Mouse (Mus musculus): ENCODE measurements at regions not wholly inside any gene's neighbourhood (a gene's known extent, or its start where the extent isn't known, plus 50 kb on each side); places are given as distances from the start of the nearest gene placed in this dataset.

DNA sequence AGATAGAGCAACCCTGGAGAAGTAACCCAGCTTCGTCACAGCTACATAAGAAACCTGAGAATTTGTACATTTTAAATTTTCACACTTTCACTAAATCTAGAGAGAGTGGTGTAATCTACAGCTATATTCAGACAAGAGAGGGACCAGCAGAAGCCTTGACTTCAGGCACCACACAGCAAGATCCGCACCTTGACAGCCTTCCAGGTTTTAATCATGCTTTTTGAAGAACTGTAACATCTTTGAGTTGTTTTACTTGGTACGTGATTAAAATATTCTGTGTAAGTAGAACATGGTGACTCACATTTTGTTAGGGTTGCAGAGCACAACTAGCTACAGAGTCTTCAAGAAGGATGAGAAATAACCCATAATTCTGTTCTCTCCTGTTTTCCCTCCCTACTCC, 97.6 kb upstream of the Trp63 start:
- TF ChIP-seq CTCF (IDR thresholded peaks at IDR 0.05; ENCODE audit: borderline replicate concordance, extremely low read depth, insufficient read depth, insufficient read length) (no peak), POLR2A (IDR thresholded peaks at IDR 0.05; ENCODE audit: borderline replicate concordance, extremely low read depth, insufficient read depth, insufficient read length, poor library complexity, severe bottlenecking) (no peak)
